Mouse (Mus musculus) ES-E14 (cell line): ENCODE measurements around the gene Rom1.

Experiments
- CHD2 ChIP-seq: IDR thresholded peaks from 2 replicates; pipeline ENCODE4 v1.6.1; 2014; ENCODE audit warnings: mild to moderate bottlenecking, low read depth, low read length, inconsistent platforms
- HCFC1 ChIP-seq: IDR thresholded peaks from 2 replicates; pipeline ENCODE4 v1.6.1; 2012; ENCODE audit warnings: low read length, inconsistent platforms, borderline replicate concordance; ENCODE audit not compliant: insufficient read depth
- ZC3H11A ChIP-seq: IDR thresholded peaks from 2 replicates; pipeline ENCODE4 v1.6.1; 2012; ENCODE audit warnings: low read depth, mild to moderate bottlenecking, inconsistent platforms, low read length, borderline replicate concordance
- ZNF384 ChIP-seq: IDR thresholded peaks from 2 replicates; pipeline ENCODE4 v1.6.1; 2012; ENCODE audit warnings: low read depth, low read length, inconsistent platforms

- TF ChIP-seq HCFC1 (no peak), ZC3H11A (no peak), ZNF384 (no peak), CHD2 (no peak)
Observed at GRCm38 (mm10) chr19:8926766-8927165, 2.4 kb downstream of the Rom1 start.
